In genomic region chr6:99359036-99359698, GRCm38 (mm10) we compare ENCODE assay signal across 10 mouse cellular contexts.
DNase-seq lines count a peak whose midpoint lies in the region; ATAC-seq and TF ChIP-seq lines count a peak whose summit lies in the region.
"Had no signal": no experiment of that assay in that cellular context is flagged by ENCODE, and none has a peak within 500 bp of the region (broad histone marks: within the 10 kb centered on the region; RNA-seq: fewer than 3 reads in every experiment).

No protein-coding gene starts in this region.

- ATAC-seq in stomach, embryonic 16.5 days (ENCODE audit: insufficient read depth, low FRiP score): no peak
- ATAC-seq in stomach, postnatal 0 days (ENCODE audit: low FRiP score, low TSS enrichment): no peak
- ATAC-seq in intestine, embryonic 14.5 days (replicated peaks; ENCODE audit: low FRiP score, low TSS enrichment, low read depth): no peak
- ATAC-seq in midbrain, embryonic 13.5 days: no peak
- no peak for ATAC-seq in forebrain, postnatal 0 days

- no peaks in the 10 kb centered on the region for H3K27me3 ChIP-seq in stomach, embryonic 16.5 days (ENCODE audit: control insufficient read depth, insufficient read depth, low read length)
- no peaks in the 10 kb centered on the region for H3K27me3 ChIP-seq in stomach, postnatal 0 days (ENCODE audit: control insufficient read depth, insufficient read depth, low read length)
- no peaks in the 10 kb centered on the region for H3K27me3 ChIP-seq in intestine, embryonic 14.5 days (replicated peaks; ENCODE audit: control insufficient read depth, insufficient read depth, low read length)
- no peaks in the 10 kb centered on the region for H3K27me3 ChIP-seq in midbrain, embryonic 13.5 days
- H3K27me3 ChIP-seq in forebrain, postnatal 0 days (ENCODE audit: insufficient read depth, low read length): no peaks in the 10 kb centered on the region

- H3K4me2 ChIP-seq in stomach, embryonic 16.5 days (ENCODE audit: low read depth, low read length): no peak overlapping the region
- H3K4me2 ChIP-seq in stomach, postnatal 0 days (replicated peaks; ENCODE audit: low read depth): no peak overlapping the region
- no peak overlapping the region for H3K4me2 ChIP-seq in intestine, embryonic 14.5 days (ENCODE audit: low read length)
- H3K4me2 ChIP-seq in midbrain, embryonic 13.5 days (replicated peaks): no peak overlapping the region
- H3K4me2 ChIP-seq in forebrain, postnatal 0 days (ENCODE audit: low read depth): no peak overlapping the region

- H3K9me3 ChIP-seq in stomach, embryonic 16.5 days (replicated peaks; ENCODE audit: control insufficient read depth, low read length): no peaks in the 10 kb centered on the region
- H3K9me3 ChIP-seq in stomach, postnatal 0 days (ENCODE audit: control insufficient read depth, low read length): no peaks in the 10 kb centered on the region
- H3K9me3 ChIP-seq in intestine, embryonic 14.5 days (ENCODE audit: control insufficient read depth, low read length): no peaks in the 10 kb centered on the region
- no peaks in the 10 kb centered on the region for H3K9me3 ChIP-seq in midbrain, embryonic 13.5 days
- H3K9me3 ChIP-seq in forebrain, postnatal 0 days (ENCODE audit: low read length): no peaks in the 10 kb centered on the region

- H3K36me3 ChIP-seq in stomach, embryonic 16.5 days (ENCODE audit: control insufficient read depth, insufficient read depth, low read length): no peaks in the 10 kb centered on the region
- no peaks in the 10 kb centered on the region for H3K36me3 ChIP-seq in stomach, postnatal 0 days (ENCODE audit: control insufficient read depth, insufficient read depth, low read length)
- no peaks in the 10 kb centered on the region for H3K36me3 ChIP-seq in intestine, embryonic 14.5 days (ENCODE audit: control insufficient read depth, insufficient read depth, low read length)
- H3K36me3 ChIP-seq in midbrain, embryonic 13.5 days: no peaks in the 10 kb centered on the region
- H3K36me3 ChIP-seq in forebrain, postnatal 0 days (ENCODE audit: insufficient read depth): no peaks in the 10 kb centered on the region

- no peak overlapping the region for H3K4me3 ChIP-seq in stomach, embryonic 16.5 days (replicated peaks; ENCODE audit: low read length)
- H3K4me3 ChIP-seq in stomach, postnatal 0 days (ENCODE audit: low read depth, low read length): no peak overlapping the region
- H3K4me3 ChIP-seq in intestine, embryonic 14.5 days (ENCODE audit: low read depth, low read length): no peak overlapping the region
- H3K4me3 ChIP-seq in midbrain, embryonic 13.5 days (replicated peaks): no peak overlapping the region
- no peak overlapping the region for H3K4me3 ChIP-seq in forebrain, postnatal 0 days (ENCODE audit: low read depth, low read length)

- TF ChIP-seq CTCF in stomach, postnatal 0 days (IDR thresholded peaks at IDR 0.05; ENCODE audit: low read depth): no peak
- TF ChIP-seq CTCF in forebrain, postnatal 0 days (IDR thresholded peaks at IDR 0.05; ENCODE audit: low read depth): no peak

- no peak overlapping the region for H3K9ac ChIP-seq in stomach, embryonic 16.5 days (ENCODE audit: low read length)
- H3K9ac ChIP-seq in stomach, postnatal 0 days (ENCODE audit: low read length): no peak overlapping the region
- H3K9ac ChIP-seq in intestine, embryonic 14.5 days (ENCODE audit: low read length): no peak overlapping the region
- no peak overlapping the region for H3K9ac ChIP-seq in midbrain, embryonic 13.5 days (replicated peaks)
- no peak overlapping the region for H3K9ac ChIP-seq in forebrain, postnatal 0 days

- WGBS in stomach, embryonic 16.5 days: 71% methylated on average over 9 of the region's 9 CpGs
- WGBS in stomach, postnatal 0 days: 67% methylated on average over 9 of the region's 9 CpGs
- 79% methylated on average over 9 of the region's 9 CpGs for WGBS in intestine, embryonic 14.5 days
- 91% methylated on average over 9 of the region's 9 CpGs for WGBS in midbrain, embryonic 13.5 days
- WGBS in forebrain, postnatal 0 days: 84% methylated on average over 9 of the region's 9 CpGs

- DNase-seq in heart, adult 11 months: peak; percentile 86
- no peak for DNase-seq in heart, adult 8-10 months (ENCODE audit: low spot score)
- no peak for DNase-seq in stomach, postnatal 0 days (ENCODE audit: low spot score)
- no peak for DNase-seq in intestine, embryonic 14.5 days (ENCODE audit: low spot score)
- no peak for DNase-seq in embryo, embryonic 10 days (ENCODE audit: low spot score)
- DNase-seq in forebrain, postnatal 0 days: no peak
- DNase-seq: cerebellum, postnatal 10 days; kidney, postnatal 10 days had no signal

- H3K27ac ChIP-seq in stomach, embryonic 16.5 days (ENCODE audit: low read length): 0 out of 2 replicates have a peak overlapping the region, but pooled peaks have one; percentile 4
- no peak overlapping the region; the same call in 1 of the 2 replicates for H3K27ac ChIP-seq in stomach, postnatal 0 days (replicated peaks)
- H3K27ac ChIP-seq in intestine, embryonic 14.5 days (ENCODE audit: low read depth): 0 out of 2 replicates have a peak overlapping the region, but pooled peaks have one; percentile 6
- H3K27ac ChIP-seq in midbrain, embryonic 13.5 days: no peak overlapping the region
- H3K27ac ChIP-seq in forebrain, postnatal 0 days (ENCODE audit: low read depth, low read length): no peak overlapping the region

- H3K4me1 ChIP-seq in stomach, embryonic 16.5 days (ENCODE audit: control insufficient read depth, insufficient read depth, low read length): no peaks in the 10 kb centered on the region
- peaks cover 5% of the 10 kb centered on the region; the same call in 1 of the 2 replicates for H3K4me1 ChIP-seq in stomach, postnatal 0 days (replicated peaks; ENCODE audit: control insufficient read depth, insufficient read depth)
- H3K4me1 ChIP-seq in intestine, embryonic 14.5 days (replicated peaks; ENCODE audit: control insufficient read depth, insufficient read depth, low read length): 0 out of 2 replicates have a peak, but pooled peaks cover 3% of the 10 kb centered on the region
- H3K4me1 ChIP-seq in midbrain, embryonic 13.5 days (replicated peaks): no peaks in the 10 kb centered on the region
- H3K4me1 ChIP-seq in forebrain, postnatal 0 days (ENCODE audit: insufficient read depth): peaks cover 4% of the 10 kb centered on the region; the same call in 1 of the 2 replicates

- TF ChIP-seq EP300 in stomach, postnatal 0 days (optimal IDR thresholded peaks at IDR 0.05): no peak

Comparison
In these comparisons a context has a peak if more than half of its experiments do, and no peak if none do; other contexts are left out.
1. H3K27ac ChIP-seq: peak in stomach, embryonic 16.5 days (single experiment) and intestine, embryonic 14.5 days (single experiment); none in stomach, postnatal 0 days (single experiment), midbrain, embryonic 13.5 days (single experiment) and forebrain, postnatal 0 days (single experiment).